Mouse (Mus musculus) adrenal gland, postnatal 25 days (tissue): ENCODE measurements around the gene Tent4a. TPM values are rescaled to one million over a fixed set of nuclear protein-coding genes. Genes with fewer than 3 reads are reported as not detected.

Source experiments
- DNase-seq: peaks from one replicate; pipeline ENCODE4 v3.0.0; 2021; ENCODE audit warnings: mixed read lengths
- total RNA-seq: library from RNA; stranded (reverse); gene quantifications from 2 replicates; pipeline ENCODE4 v1.2.3, GENCODE M21; 2021

Tent4a gene
- total RNA-seq, 1 experiment from 2014 or later = 25.4 TPM

GRCm38 (mm10) chr13:69519137-69519536, 15.3 kb downstream of the Tent4a start:
- DNase-seq = no peak

- no peak for DNase-seq
Measured at GRCm38 (mm10) chr13:69517445-69517844, 17.0 kb downstream of the Tent4a start.

- DNase-seq = no peak
Measured at GRCm38 (mm10) chr13:69515091-69515490, 19.3 kb downstream of the Tent4a start.

DNA sequence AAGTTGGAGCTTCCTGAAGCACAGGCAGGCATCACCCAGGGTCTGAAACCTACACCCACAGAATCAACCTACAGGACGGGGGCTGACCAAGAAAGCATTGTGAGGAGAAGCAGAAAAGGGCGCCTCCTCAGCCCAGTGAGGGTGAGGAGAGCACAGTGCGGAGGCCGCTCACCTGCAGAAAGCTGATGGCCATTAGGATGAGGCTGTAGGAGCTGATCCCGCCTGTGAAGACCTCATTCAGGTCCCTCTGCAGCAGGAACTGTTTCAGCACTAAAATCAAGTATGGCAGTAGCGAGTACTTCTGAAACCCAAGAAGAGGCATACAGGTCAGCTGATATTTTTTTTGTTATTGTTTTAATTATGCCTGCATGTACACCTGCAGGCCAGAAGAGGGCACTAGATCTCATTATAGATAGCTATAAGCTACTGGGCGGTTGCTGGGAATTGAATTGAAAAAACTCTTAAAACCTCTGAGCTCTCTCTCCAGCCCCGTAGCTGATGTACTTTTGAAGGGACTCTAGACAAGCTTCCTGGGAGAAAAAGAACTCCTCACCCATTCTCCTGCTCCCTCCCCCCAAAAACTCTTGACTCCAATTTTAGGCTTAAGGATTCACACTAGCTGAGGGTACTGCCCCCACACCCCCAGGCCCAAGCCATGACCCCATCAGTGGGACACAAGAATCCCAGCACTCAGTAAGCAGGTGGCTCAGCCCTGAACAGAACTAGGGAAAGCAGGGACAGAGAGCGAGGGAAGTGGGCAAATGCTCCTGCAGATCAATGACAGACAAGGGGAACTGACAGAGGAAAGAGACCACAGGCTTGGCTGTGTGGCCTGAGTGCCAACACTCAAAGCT, 24.8 kb downstream of the Tent4a start:
- no peak for DNase-seq

DNA sequence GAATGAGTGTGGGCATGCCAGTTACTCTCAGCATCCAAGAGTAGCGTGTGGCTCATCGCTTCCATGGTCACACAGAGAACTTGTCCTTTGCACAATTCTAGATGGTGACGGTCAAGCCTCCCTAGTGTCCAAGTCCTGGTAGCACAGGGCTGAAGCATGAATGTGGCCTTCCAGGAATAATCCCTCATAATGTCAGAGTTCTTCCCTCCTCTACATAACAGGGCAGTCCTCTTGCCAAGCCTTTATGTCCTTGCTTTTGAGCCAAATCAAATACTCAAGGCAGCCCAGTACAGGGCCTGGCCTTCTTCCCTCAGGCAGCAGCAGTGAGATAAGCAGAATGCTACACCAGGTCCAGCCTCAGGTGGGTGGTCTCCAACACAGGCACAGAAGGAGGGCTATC, 26.8 kb downstream of the Tent4a start:
- DNase-seq = no peak

DNA sequence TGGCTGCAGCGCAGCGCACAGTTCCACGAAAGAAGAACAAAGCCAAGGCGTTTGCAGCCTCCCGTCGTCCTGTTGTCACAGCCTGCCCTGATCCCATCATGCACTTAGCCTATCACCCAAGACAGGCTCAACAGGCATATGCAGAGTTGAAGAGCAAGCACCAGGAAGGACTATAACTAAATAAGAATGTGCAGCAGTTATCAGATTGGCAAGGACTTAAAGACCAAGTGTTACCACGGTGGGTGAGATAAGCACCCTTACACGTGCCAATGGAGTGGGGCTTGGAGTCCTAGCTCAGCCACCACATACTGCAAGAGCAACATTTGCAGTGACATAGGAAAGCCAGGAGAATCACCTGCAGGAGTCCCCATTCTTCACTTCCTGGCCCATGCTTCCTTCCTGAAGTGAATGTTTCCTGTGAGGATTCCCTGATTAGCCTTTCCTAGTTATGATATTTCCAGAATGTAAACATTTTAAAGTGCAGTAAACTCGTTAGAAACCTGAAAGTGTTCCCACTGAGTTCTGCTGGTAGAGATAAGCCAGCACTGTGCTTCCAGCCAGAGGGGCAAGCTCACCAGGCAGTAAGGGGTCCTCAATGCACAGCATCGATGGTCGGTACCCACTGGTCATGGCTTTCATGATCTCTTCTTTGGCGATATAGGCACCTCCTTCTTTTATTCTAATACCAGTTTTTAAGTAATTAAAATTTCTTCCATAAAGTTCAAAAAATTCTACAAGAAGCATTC, 27.9 kb downstream of the Tent4a start:
- no peak for DNase-seq

- DNase-seq = no peak
Measured at GRCm38 (mm10) chr13:69502863-69503262, 31.6 kb downstream of the Tent4a start.

- DNase-seq = no peak
Measured at GRCm38 (mm10) chr13:69502157-69502750, 32.2 kb downstream of the Tent4a start.

DNA sequence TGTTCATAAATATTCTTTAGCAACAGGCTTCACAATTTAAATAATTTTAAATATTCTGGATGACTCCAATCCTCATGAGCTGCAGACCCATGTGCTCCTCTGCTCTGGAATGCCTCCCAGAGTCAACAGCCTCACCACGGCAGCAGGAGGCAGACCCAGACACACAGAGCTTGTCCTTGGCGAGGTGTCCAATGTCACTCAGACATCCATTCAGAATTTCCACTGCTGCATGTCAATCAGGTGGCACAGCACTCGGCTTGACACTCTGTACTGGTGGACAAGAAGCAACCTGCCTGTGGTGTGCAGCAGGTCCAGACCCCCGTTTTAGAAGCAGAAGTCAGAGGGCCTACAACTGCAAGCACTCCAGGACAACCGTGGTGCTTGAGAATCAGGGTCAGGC, 36.1 kb downstream of the Tent4a start:
- no peak for DNase-seq

GRCm38 (mm10) chr13:69492876-69493463, 41.4 kb downstream of the Tent4a start:
- DNase-seq = peak; percentile 24

- no peak for DNase-seq
Measured at GRCm38 (mm10) chr13:69489777-69490176, 44.6 kb downstream of the Tent4a start.

DNA sequence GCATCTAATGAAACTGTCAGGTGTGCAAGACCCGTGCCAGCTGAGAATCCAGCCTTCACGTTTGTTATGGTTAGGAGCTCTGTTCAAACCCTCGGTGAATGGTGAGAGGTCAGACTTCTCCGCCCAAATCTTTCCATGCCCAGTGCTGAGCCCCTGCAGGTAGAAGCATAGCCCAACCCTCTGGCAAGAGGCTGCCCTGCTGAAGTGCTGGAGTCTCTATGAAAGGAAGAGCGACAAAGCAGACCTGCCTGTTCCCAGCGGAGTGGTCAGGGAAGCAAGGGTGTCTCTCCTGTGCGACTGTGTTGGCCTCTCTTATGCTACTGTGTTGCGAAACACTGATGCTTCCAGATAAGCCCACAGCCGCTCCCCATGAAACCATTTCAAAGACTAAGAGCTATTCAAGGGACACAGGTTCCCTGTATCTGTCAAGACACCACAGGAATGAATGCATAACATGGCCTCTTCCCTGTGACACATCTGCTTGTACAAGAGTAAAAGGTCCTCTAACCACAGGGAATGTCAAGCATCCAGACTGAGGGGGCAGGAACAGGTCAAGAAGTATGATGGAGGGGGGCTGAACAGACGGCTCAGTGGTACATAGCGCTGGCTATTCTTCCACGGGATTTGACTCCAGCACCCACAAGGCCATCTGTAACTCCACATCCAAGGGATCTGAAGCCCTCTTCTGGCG, 45.7 kb downstream of the Tent4a start:
- no peak for DNase-seq

DNA sequence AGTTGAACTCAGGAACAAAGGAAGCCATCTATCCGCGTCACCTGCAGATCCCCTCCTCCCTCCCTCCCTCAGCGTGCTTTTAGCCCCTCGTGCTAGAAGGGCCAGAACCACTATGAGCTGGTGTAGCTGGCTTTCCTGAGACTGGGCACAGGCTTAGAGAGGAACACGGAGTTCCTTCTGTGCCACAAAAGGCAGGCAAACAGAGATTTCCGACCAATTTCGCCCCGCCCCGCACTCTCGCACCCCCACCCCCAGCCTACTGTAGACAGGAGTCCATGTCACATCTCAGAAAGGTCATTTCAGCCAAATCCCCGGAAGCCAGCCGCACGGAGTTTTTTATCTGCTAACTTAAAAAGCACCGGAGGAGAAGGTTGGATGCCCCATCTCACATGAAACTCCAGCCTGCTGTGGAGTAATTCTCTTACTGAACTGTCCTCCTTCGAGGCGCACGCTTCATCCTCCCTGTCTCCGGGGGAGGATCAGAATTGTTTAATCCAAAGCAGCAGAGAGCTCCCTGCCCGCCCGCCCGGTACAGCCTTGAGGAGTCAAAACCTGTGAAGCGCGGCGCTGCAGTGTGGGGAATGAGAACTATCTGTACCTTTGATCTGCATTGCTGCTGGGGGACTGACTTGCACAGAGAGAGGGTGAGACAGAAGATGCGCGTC, 46.7 kb downstream of the Tent4a start:
- DNase-seq = peak; percentile 22

GRCm38 (mm10) chr13:69487108-69487507, 47.3 kb downstream of the Tent4a start:
- DNase-seq = no peak

- DNase-seq = no peak
Measured at GRCm38 (mm10) chr13:69485833-69486232, 48.6 kb downstream of the Tent4a start.

DNA sequence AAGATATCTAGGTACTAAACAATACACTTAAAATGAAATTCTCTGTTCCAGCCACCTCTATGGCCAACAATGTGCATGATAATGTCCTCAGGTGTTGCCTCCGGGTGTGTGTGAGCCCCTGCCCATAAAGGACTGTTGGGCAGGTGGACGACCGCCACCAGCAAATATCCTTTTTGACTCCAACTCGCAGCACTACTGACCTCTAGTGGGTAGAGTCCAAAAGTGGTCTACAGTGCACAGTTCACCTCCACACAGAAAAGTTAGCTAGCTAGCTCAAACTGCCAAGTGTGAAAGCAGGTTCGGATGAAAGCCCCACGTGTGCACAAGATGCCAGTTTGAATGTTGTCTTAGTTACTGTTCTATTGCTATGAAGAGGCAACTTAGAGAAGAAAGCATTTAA, 49.1 kb downstream of the Tent4a start:
- no peak for DNase-seq

DNA sequence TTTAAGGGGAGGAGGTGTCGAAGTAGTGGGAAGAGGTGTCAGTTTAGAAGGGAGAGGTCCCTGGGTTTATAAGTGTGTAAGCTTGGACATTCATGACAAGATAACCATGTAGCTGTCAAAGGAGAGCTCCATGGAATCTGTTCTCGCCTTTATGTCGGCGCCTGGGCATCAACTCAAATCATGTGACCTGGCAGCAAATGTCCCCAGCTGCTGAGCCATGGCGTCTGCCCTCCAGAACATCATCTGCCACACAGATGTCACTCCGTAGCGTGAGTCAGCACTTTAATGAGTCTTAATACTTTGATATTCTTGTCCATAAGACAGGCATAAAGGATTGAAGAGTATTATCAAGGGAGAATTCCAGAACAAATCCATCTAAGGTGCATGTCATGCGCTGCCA, 51.7 kb downstream of the Tent4a start:
- DNase-seq = no peak

DNA sequence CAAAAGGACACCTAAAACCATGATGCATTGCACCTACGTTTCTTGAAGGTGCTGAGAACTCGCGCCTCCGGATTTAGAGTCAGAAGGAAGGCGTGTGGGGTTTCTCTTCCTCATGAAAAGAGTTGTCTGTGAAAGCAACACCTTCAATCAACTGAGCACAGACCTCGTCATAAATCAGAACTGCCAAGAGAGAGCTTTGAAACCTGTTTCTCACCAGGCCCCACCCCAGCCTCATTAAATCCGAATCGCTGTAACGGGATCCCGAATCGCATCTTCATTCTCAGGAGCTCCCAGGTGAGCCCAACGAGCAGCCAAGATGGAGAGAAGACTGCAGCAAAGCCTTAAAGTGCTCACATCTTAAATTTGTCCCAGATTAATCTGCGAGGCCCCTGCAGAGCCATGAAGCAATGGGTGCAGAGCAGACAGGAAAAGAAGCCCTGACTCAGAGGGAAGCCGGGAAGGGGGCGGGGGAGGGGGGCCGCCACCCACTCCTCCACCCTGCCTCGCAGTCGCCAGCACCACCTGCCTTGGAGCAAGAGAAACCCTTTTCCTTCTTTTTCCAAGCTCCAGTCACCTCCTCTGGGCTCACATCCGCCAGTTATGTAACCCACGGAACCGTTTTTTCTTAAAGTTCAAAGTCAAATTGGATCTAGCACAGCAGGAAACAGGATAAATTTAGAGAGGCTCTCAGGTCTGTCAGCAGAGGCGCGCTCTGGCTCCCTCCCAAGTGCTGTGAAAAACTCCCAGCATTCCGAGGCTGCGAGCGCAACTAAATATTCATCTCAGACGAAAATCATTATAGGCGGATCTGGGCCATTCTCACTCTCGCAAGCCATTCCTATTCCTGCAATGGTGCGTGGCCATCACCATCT, 52.5 kb downstream of the Tent4a start:
- peak; percentile 78 for DNase-seq

DNA sequence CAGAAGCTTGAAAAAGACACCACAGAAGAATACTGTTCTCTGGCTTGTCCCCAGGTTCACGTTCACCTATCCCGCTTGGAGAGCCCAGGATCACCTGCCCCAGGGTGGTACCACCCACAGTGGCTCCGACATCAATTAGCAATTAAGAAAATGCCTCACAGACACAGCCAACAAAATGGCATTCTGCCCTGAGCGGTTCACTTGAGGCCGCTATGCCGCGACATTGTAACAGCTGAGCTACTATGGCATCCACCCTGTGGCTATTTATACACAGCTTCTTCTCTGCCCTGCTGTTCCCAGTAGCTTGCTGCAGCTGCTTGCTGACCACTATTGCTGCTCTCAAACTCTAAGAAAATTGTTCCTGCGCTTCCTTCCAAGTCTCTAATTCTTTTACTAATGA, 53.4 kb downstream of the Tent4a start:
- DNase-seq = no peak

- DNase-seq = no peak
Measured at GRCm38 (mm10) chr13:69479906-69480305, 54.5 kb downstream of the Tent4a start.

- no peak for DNase-seq
Measured at GRCm38 (mm10) chr13:69478703-69479102, 55.7 kb downstream of the Tent4a start.
